Mouse (Mus musculus): ENCODE data around the gene Btbd18. TPM values are rescaled to one million over a fixed set of nuclear protein-coding genes. Genes with fewer than 3 reads are reported as not detected.

The Btbd18 gene
- polyA plus RNA-seq (2016; fragmentation: Nextera tagmentation; extraction: Ambion mirVana), result 0.22 and 0.47 TPM in 2 replicates

DNA sequence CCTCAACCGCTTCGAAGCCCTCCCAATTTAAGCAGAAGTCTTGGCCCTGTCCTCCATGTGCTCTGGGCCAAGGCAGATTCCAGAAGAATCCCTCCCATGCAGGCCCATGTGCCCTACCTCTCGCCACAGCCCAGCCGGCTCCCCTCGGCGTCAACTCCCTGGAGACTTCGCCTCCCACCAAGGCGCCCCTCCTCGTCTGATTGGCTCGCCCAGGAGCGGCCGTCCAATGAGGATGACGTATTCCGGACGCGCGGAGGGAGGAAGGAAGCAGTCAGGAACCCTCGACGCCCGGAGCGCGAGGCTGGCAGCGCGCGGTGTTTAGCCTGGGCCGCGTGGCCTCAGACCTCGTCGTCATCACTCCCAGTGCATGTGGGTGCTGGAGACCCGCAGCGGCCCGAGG lies at the start of gene Btbd18:
Gene Btbd18, plus strand, starts transcription at position 274 of the 400 bp plus-strand sequence.
- Histone ChIP-seq H3K9me3 (replicated peaks) (no peaks in the 10 kb centered on the region), H3K27me3 (ENCODE audit: low read depth, poor library complexity, severe bottlenecking) (no peaks in the 10 kb centered on the region), H3K4me3 (no peak within 1 kb of the TSS), H3K27ac (replicated peaks) (no peak within 1 kb of the TSS), H3K4me1 (no peaks in the 10 kb centered on the region), H3K36me3 (no peaks in the 10 kb centered on the region)
- no peak for DNase-seq (ENCODE audit: low spot score)
- 92% methylated on average over 32 of the region's 32 CpGs for WGBS

DNA sequence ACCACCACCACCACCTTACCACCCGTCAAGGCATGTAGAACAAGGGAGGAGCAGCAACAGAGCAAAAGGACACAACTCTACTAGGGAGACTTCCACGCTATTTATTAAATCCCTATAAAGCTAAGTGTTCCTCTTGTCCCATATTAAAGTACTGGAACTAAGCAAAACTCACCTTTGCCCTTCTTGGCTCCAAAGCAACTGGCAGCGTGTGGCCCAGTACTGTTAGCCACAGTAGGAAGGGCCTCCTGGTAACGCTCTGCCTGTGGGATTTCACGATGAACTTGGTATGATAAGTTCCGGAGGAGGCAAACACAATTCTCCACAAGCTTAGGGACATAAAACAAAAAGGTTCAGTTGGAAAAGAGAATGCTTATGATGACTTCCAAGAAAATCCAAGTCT lies 46.1 kb upstream of the Btbd18 start:
- no peak for DNase-seq (ENCODE audit: low spot score)
- H3K27me3 ChIP-seq (ENCODE audit: low read depth, poor library complexity, severe bottlenecking), result no peaks in the 10 kb centered on the region
- H3K36me3 ChIP-seq, result peaks cover 100% of the 10 kb centered on the region
- H3K27ac ChIP-seq (replicated peaks), result no peak overlapping the region
- H3K9me3 ChIP-seq (replicated peaks), result no peaks in the 10 kb centered on the region
- 95% methylated on average over 6 of the region's 6 CpGs for WGBS
- H3K4me3 ChIP-seq, result no peak overlapping the region
- no peaks in the 10 kb centered on the region for H3K4me1 ChIP-seq

DNA sequence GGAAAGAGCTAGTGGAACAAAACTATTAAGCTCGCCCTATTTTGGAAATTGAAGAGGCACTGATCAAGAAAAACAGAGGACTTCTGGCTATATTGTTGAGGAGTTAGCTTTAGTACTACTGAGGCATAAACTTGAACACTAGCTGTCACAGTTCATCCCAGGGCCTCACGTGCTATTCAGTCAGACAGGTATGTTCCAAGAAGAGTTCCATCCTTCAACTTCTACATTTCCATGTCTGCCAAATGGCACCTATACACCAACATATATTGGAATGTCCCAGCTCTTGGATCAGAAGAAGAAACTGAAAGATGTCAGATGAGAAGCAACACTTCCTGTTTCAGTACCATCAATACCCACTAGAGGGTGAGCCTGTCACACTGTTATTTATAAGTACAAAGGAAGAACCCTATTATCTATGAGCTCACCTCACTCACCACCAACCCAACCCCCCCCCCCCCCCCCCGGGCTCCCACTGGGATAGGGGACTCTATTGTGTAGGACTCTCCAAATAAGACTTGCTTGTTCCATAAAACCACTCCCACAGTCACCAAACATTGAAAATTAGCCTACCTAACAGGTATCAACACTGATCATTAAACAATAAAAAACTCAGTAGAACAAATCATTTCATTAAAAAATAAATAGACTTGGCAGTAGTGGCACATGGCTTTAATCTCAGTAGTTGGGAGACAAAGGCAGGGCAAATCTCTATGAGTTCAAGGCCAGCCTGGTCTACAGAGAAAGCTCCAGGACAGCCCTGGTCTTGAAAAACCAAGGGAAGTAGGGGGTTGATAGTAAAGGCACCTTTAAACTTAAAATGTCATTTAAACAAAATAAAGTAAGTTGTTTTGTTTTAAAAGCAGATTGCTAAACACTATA lies 41.0 kb upstream of the Btbd18 start:
- H3K36me3 ChIP-seq, result peaks cover 90% of the 10 kb centered on the region
- WGBS, result 84% methylated on average over 3 of the region's 3 CpGs
- no peaks in the 10 kb centered on the region for H3K9me3 ChIP-seq (replicated peaks)
- no peaks in the 10 kb centered on the region for H3K4me1 ChIP-seq
- DNase-seq (ENCODE audit: low spot score), result no peak
- H3K27me3 ChIP-seq (ENCODE audit: low read depth, poor library complexity, severe bottlenecking), result no peaks in the 10 kb centered on the region
- no peak overlapping the region for H3K27ac ChIP-seq (replicated peaks)
- no peak overlapping the region for H3K4me3 ChIP-seq

DNA sequence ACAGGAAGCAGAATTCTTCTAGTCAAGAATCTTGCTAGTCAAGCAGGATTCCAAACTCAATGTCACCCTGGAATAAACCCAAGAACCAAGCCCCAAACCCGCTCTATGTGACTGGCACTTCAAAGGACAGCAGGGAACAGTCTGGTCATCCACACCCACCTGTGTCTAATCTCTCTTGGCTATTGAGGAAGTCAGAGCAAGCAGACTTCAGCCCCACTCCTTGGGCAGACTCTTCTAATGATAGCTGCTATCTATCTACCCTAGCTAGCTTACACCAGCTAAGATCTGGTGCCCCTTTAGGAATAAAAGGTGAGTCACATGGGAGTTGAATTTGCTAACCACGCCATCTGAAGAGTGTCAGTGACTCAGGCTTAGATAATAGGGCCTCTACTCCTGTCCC lies 40.0 kb upstream of the Btbd18 start:
- Histone ChIP-seq H3K4me3 (no peak overlapping the region), H3K27ac (replicated peaks) (no peak overlapping the region), H3K36me3 (peaks cover 86% of the 10 kb centered on the region), H3K9me3 (replicated peaks) (no peaks in the 10 kb centered on the region), H3K27me3 (ENCODE audit: low read depth, poor library complexity, severe bottlenecking) (no peaks in the 10 kb centered on the region), H3K4me1 (no peaks in the 10 kb centered on the region)
- 88% methylated on average over 2 of the region's 2 CpGs for WGBS
- DNase-seq (ENCODE audit: low spot score), result no peak

DNA sequence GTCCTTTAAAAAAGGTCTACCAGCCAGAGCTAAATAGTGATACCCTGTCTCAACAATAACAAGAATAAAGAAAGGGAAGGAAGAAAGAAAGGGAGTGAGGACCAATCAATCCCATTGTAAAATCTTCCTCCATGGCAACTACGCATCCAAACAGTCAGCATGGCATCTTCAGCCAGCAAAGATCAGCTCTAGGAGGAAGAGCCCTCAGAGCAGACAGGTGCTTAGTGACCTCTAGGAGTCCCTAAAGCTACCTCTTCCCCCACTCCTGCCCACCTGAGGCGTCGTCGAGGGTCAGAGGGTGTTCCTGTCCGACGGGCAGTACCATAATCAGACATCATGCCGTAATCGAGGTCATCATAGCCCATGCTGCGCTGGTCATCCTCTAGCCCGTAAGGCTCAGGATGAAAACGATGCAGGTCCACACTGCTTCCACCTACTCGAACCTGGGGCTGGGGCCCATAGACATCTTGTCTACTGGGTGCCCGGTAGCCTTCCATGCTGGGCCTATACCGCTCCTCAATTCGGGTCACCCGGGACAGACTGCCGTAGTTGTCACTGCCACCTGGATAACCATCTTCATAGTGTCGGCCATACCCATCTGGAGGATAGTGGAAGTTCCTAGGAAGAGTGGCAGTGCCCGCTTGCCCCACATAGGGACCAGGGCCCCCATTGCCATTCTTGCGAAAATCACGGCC lies 39.1 kb upstream of the Btbd18 start:
- H3K4me1 ChIP-seq, result no peaks in the 10 kb centered on the region
- H3K27me3 ChIP-seq (ENCODE audit: low read depth, poor library complexity, severe bottlenecking), result no peaks in the 10 kb centered on the region
- H3K9me3 ChIP-seq (replicated peaks), result no peaks in the 10 kb centered on the region
- H3K4me3 ChIP-seq, result no peak overlapping the region
- peaks cover 86% of the 10 kb centered on the region for H3K36me3 ChIP-seq
- H3K27ac ChIP-seq (replicated peaks), result no peak overlapping the region
- no peak for DNase-seq (ENCODE audit: low spot score)
- 96% methylated on average over 21 of the region's 21 CpGs for WGBS

DNA sequence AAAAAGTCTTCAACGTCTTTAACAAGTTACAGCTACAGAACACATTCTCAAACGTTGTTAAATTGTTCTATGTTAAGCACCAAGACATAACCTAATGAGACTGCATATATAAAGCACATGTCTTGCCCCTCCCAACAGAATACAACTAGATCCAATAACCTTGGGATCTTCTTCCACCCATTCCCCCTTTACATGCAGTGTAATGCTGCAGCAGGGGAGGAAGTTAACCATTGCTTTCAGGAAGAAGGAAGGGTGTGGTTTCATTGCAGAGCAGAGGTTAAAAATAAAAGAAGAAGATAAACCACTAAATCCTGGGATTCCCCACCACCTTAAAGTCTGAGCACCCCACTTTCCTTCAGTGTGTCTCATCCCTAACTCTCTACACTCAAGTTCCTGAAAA lies 36.2 kb upstream of the Btbd18 start:
- 87% methylated on average over 2 of the region's 2 CpGs for WGBS
- Histone ChIP-seq H3K4me3 (no peak overlapping the region), H3K27me3 (ENCODE audit: low read depth, poor library complexity, severe bottlenecking) (no peaks in the 10 kb centered on the region), H3K27ac (replicated peaks) (no peak overlapping the region), H3K36me3 (peaks cover 58% of the 10 kb centered on the region), H3K4me1 (peaks cover 7% of the 10 kb centered on the region), H3K9me3 (replicated peaks) (no peaks in the 10 kb centered on the region)
- DNase-seq (ENCODE audit: low spot score), result no peak

DNA sequence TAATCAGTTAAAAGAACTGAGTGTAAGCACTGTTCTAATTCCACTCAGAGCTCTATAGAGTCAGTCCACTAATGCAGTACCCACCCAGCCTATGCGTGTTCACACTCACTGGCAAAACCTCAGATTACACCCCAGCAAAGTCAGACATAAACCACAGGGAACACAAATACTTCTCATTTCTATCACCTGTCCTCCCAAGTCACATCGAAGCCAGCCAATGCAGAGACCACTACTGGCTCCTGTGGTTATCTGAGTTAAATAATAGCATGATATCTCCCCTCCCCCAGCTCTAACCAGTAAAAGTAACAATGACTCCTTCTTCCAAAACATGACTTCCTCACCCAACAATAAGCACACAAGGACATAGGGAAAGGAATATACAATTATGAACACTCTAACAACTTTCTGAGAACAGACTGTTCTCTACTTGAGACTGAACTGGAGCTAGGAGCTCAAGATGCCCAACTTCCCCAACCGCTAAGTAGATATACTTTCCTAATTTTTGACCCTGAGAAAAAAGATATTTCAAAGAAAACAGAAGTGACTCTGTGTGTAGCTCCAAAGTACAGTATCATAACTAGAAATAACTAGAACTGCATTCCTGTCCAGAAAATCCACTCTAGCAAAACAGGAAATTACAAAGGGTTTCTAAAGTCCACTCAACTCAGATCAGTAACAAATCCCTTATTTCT lies 35.3 kb upstream of the Btbd18 start:
- H3K27ac ChIP-seq (replicated peaks), result no peak overlapping the region
- no peaks in the 10 kb centered on the region for H3K9me3 ChIP-seq (replicated peaks)
- H3K36me3 ChIP-seq, result peaks cover 54% of the 10 kb centered on the region
- no peaks in the 10 kb centered on the region for H3K27me3 ChIP-seq (ENCODE audit: low read depth, poor library complexity, severe bottlenecking)
- no peak overlapping the region for H3K4me3 ChIP-seq
- 92% methylated on average over 3 of the region's 3 CpGs for WGBS
- DNase-seq (ENCODE audit: low spot score), result no peak
- H3K4me1 ChIP-seq, result peaks cover 8% of the 10 kb centered on the region

DNA sequence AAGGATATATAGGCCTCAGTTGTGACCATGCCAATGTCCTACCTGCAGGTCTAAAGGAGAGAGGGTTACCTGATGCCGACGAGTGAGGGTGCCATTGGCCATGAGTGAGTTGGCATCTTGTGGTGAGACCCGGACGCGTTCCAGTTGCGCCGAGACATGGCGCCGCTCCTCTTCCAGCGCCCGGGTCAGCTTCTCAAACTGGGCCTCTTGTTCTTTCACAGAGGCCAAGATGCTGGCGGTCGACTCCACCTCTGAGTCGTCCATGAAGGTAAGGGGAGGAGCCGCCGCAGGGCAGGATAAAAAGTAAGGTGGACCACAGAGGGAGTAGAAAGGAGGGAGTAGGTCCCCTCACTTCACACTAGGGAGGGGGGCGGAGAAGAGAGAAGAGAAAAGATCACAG lies 34.7 kb upstream of the Btbd18 start:
- Histone ChIP-seq H3K27me3 (ENCODE audit: low read depth, poor library complexity, severe bottlenecking) (no peaks in the 10 kb centered on the region), H3K36me3 (peaks cover 50% of the 10 kb centered on the region), H3K27ac (replicated peaks) (no peak overlapping the region), H3K9me3 (replicated peaks) (no peaks in the 10 kb centered on the region), H3K4me3 (no peak overlapping the region), H3K4me1 (peaks cover 8% of the 10 kb centered on the region)
- 92% methylated on average over 17 of the region's 17 CpGs for WGBS
- no peak for DNase-seq (ENCODE audit: low spot score)

DNA sequence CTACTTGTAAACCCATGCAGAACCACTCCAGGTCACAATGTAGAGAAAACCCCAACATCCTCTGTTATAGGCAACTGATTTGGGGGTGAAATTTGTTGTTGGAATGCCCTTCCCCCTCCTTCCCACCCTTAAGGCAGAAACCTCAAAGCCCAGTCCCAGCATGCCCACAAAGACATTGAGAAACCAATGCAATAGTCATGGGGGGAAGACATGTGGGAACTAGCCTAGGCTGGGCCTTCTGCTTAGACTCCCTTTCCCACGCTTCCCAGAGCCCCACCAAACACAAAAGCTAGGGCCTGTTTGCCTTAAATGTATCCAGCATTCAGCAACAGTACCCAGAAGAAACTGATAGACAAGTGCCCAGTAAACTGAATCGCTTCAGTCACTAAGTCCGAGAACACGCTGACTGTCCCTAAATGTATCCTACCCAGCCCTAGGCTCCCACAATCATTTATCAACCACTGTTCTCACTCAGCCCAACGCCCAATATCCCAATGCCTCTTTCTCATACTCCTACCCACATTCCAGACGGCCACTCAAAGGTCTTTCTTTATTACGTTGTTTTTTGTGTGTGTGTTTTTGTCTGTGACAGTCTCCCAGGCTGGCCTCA lies 32.4 kb upstream of the Btbd18 start:
- Histone ChIP-seq H3K27ac (replicated peaks) (no peak overlapping the region), H3K27me3 (ENCODE audit: low read depth, poor library complexity, severe bottlenecking) (no peaks in the 10 kb centered on the region), H3K4me1 (peaks cover 8% of the 10 kb centered on the region), H3K9me3 (replicated peaks) (no peaks in the 10 kb centered on the region), H3K36me3 (peaks cover 31% of the 10 kb centered on the region), H3K4me3 (no peak overlapping the region)
- no peak for DNase-seq (ENCODE audit: low spot score)
- 84% methylated on average over 7 of the region's 7 CpGs for WGBS

DNA sequence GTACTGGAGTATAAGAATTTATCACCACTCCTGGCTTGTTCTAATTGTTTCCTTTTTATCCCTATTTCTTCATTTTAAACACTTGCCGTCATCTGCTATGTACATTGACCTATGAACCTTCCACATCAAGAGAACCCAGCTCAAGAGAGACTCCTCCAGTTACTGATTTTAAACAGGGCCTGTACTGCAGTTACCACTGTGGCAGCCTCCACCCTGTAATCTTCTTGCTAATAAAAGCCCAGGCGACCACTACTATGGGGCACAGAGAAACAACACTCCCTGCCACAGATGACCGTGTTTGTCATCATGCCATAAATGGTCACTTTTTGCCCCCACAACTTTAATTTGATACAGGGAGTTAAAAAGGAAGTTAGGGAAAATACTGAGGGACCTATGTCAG lies 31.8 kb upstream of the Btbd18 start:
- no peak for DNase-seq (ENCODE audit: low spot score)
- Histone ChIP-seq H3K36me3 (peaks cover 29% of the 10 kb centered on the region), H3K27ac (replicated peaks) (no peak overlapping the region), H3K4me3 (no peak overlapping the region), H3K27me3 (ENCODE audit: low read depth, poor library complexity, severe bottlenecking) (no peaks in the 10 kb centered on the region), H3K9me3 (replicated peaks) (no peaks in the 10 kb centered on the region), H3K4me1 (peaks cover 8% of the 10 kb centered on the region)
- 73% methylated on average over 3 of the region's 3 CpGs for WGBS

DNA sequence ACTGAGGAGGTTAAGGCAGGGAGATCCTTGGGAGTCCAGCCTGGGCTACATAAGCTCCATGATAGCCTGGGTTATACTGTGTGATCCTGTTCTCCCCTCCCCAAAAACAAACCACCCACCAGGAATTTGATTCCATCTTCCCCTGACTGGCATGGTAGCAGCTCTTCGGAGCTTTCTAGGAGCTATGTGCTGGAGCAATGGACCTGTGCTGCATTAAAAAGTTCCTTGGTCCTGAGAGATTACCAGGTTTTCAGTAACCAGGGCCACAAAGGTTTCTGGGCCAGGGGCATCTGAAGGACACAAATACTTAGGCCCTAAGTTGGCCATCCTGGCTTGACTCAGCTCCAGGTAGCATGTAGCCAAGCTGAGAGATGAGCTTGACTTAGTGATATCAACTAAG lies 26.9 kb upstream of the Btbd18 start:
- Histone ChIP-seq H3K4me3 (no peak overlapping the region), H3K27ac (replicated peaks) (no peak overlapping the region), H3K4me1 (peaks cover 49% of the 10 kb centered on the region), H3K36me3 (0 out of 2 replicates have a peak, but pooled peaks cover 10% of the 10 kb centered on the region), H3K27me3 (ENCODE audit: low read depth, poor library complexity, severe bottlenecking) (no peaks in the 10 kb centered on the region), H3K9me3 (replicated peaks) (no peaks in the 10 kb centered on the region)
- no peak for DNase-seq (ENCODE audit: low spot score)
- whole genome bisulfite sequencing, result 96% methylated on average over 1 of the region's 1 CpGs

DNA sequence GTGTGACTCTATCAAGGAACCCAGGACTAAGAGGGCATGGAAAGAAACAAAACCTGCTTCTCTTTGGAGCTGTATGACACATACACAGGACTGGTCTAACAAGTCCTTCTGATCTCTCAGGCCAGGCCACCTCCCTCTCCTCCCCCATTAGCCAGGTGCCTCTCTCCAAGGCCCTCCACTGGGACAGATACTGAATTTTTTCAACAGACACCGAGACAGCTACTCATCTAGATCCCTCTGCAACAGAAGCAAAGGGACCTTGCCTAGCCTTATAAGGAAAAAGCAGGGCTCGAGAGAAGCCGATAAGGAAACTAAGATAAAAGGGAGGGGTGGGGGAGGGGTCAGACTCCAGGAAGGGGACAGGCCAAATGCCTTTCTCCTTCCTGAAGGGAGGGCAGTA lies 25.9 kb upstream of the Btbd18 start:
- Histone ChIP-seq H3K4me3 (no peak overlapping the region), H3K9me3 (replicated peaks) (no peaks in the 10 kb centered on the region), H3K4me1 (peaks cover 51% of the 10 kb centered on the region), H3K27me3 (ENCODE audit: low read depth, poor library complexity, severe bottlenecking) (no peaks in the 10 kb centered on the region), H3K36me3 (0 out of 2 replicates have a peak, but pooled peaks cover 10% of the 10 kb centered on the region), H3K27ac (replicated peaks) (peak overlapping the region; percentile 43; the same call in 1 of the 2 replicates)
- DNase-seq (ENCODE audit: low spot score), result no peak
- 4% methylated on average over 3 of the region's 3 CpGs for WGBS

All from midbrain, embryonic 10.5 days (tissue).